Mouse (Mus musculus): ENCODE data around the gene Ubl4b.

Ubl4b gene

GRCm38 (mm10) chr3:107568721-107569120, 13.8 kb upstream of the Ubl4b start:
- no peak for DNase-seq (ENCODE audit: low read depth in 1 of 2, low spot score in 2 of 2)

GRCm38 (mm10) chr3:107567766-107568165, 12.9 kb upstream of the Ubl4b start:
- no peak for DNase-seq (ENCODE audit: low read depth in 1 of 2, low spot score in 2 of 2)

- DNase-seq (ENCODE audit: low read depth in 1 of 2, low spot score in 2 of 2): no peak
Observed at GRCm38 (mm10) chr3:107565331-107565730, 10.5 kb upstream of the Ubl4b start.

- DNase-seq (ENCODE audit: low read depth in 1 of 2, low spot score in 2 of 2): no peak
Observed at GRCm38 (mm10) chr3:107563880-107564279, 9.0 kb upstream of the Ubl4b start.

GRCm38 (mm10) chr3:107562591-107562990, 7.7 kb upstream of the Ubl4b start:
- no peak for DNase-seq (ENCODE audit: low read depth in 1 of 2, low spot score in 2 of 2)

GRCm38 (mm10) chr3:107562104-107562503, 7.2 kb upstream of the Ubl4b start:
- no peak for DNase-seq (ENCODE audit: low read depth in 1 of 2, low spot score in 2 of 2)

- peak in 1 of 2 experiments; percentile 5 for DNase-seq (ENCODE audit: low read depth in 1 of 2, low spot score in 2 of 2)
Observed at GRCm38 (mm10) chr3:107559183-107559582, 4.3 kb upstream of the Ubl4b start.

GRCm38 (mm10) chr3:107558740-107559139, 3.9 kb upstream of the Ubl4b start:
- DNase-seq (ENCODE audit: low read depth in 1 of 2, low spot score in 2 of 2): no peak

- DNase-seq (ENCODE audit: low read depth in 1 of 2, low spot score in 2 of 2): no peak
Observed at GRCm38 (mm10) chr3:107550409-107551049, 4.3 kb downstream of the Ubl4b start.

- no peak for DNase-seq (ENCODE audit: low read depth in 1 of 2, low spot score in 2 of 2)
Observed at GRCm38 (mm10) chr3:107546956-107547355, 7.9 kb downstream of the Ubl4b start.

GRCm38 (mm10) chr3:107545716-107546412, 9.0 kb downstream of the Ubl4b start:
- no peak for DNase-seq (ENCODE audit: low read depth in 1 of 2, low spot score in 2 of 2)

GRCm38 (mm10) chr3:107545278-107545677, 9.6 kb downstream of the Ubl4b start:
- no peak for DNase-seq (ENCODE audit: low read depth in 1 of 2, low spot score in 2 of 2)

- DNase-seq (ENCODE audit: low read depth in 1 of 2, low spot score in 2 of 2): no peak
Observed at GRCm38 (mm10) chr3:107543158-107544080, 11.5 kb downstream of the Ubl4b start.

GRCm38 (mm10) chr3:107542584-107542983, 12.3 kb downstream of the Ubl4b start:
- no peak for DNase-seq (ENCODE audit: low read depth in 1 of 2, low spot score in 2 of 2)

- no peak for DNase-seq (ENCODE audit: low read depth in 1 of 2, low spot score in 2 of 2)
Observed at GRCm38 (mm10) chr3:107537504-107537889, 17.4 kb downstream of the Ubl4b start.

GRCm38 (mm10) chr3:107536810-107537503, 17.9 kb downstream of the Ubl4b start:
- DNase-seq (ENCODE audit: low read depth in 1 of 2, low spot score in 2 of 2): no peak

GRCm38 (mm10) chr3:107534951-107535350, 19.9 kb downstream of the Ubl4b start:
- no peak for DNase-seq (ENCODE audit: low read depth in 1 of 2, low spot score in 2 of 2)

- no peak for DNase-seq (ENCODE audit: low read depth in 1 of 2, low spot score in 2 of 2)
Observed at GRCm38 (mm10) chr3:107533532-107533931, 21.3 kb downstream of the Ubl4b start.

- no peak for DNase-seq (ENCODE audit: low read depth in 1 of 2, low spot score in 2 of 2)
Observed at GRCm38 (mm10) chr3:107530581-107530980, 24.3 kb downstream of the Ubl4b start.

GRCm38 (mm10) chr3:107529182-107529581, 25.7 kb downstream of the Ubl4b start:
- DNase-seq (ENCODE audit: low read depth in 1 of 2, low spot score in 2 of 2): no peak
